Mouse (Mus musculus) olfactory bulb, adult 2 months (tissue): Measurements from ENCODE around the gene Gm21974. TPM values are rescaled to one million over a fixed set of nuclear protein-coding genes. Genes with fewer than 3 reads are reported as not detected.

Experiments used
- H3K27ac ChIP-seq: fragments of 200-500 bp; 2 replicates; pipeline ENCODE4 v1.5.1; 2012; ENCODE audit warnings: low read depth, low read length; ENCODE audit not compliant: insufficient read depth
- H3K4me1 ChIP-seq: fragments of 200-500 bp; 2 replicates; pipeline ENCODE4 v1.6.1; 2012; ENCODE audit warnings: low read length; ENCODE audit not compliant: control insufficient read depth, insufficient read depth
- H3K4me3 ChIP-seq: fragments of 200-500 bp; 2 replicates; pipeline ENCODE4 v1.5.1; 2012; ENCODE audit warnings: mild to moderate bottlenecking, low read depth, low read length, moderate library complexity; ENCODE audit not compliant: insufficient read depth
- CTCF ChIP-seq: fragments of 200-500 bp; IDR thresholded peaks from 2 replicates; pipeline ENCODE4 v1.5.1; 2012; ENCODE audit warnings: low read depth, mild to moderate bottlenecking, low read length, moderate library complexity; ENCODE audit not compliant: insufficient read depth
- POLR2A ChIP-seq: fragments of 200-500 bp; IDR thresholded peaks from 2 replicates; pipeline ENCODE4 v1.6.1; 2012; ENCODE audit warnings: mild to moderate bottlenecking, low read depth, low read length, moderate library complexity; ENCODE audit not compliant: insufficient read depth
- WGBS: fragments of 180-500 bp; shearing (Covaris S2); methylation state at CpG from one replicate; pipeline ENCODE4 v1.1.7; 2018; 5-methylcytosine and 5-hydroxymethylcytosine counted together
- polyA plus RNA-seq: library from polyadenylated mRNA; stranded (reverse); fragments of >200 nt; gene quantifications from 2 replicates; pipeline ENCODE4 v1.2.4, GENCODE M21; 2012; ENCODE audit warnings: low replicate concordance; ENCODE audit not compliant: missing spikeins, insufficient read depth, insufficient read length

Gene Gm21974
- polyA plus RNA-seq, 1 experiment, result not detected

DNA sequence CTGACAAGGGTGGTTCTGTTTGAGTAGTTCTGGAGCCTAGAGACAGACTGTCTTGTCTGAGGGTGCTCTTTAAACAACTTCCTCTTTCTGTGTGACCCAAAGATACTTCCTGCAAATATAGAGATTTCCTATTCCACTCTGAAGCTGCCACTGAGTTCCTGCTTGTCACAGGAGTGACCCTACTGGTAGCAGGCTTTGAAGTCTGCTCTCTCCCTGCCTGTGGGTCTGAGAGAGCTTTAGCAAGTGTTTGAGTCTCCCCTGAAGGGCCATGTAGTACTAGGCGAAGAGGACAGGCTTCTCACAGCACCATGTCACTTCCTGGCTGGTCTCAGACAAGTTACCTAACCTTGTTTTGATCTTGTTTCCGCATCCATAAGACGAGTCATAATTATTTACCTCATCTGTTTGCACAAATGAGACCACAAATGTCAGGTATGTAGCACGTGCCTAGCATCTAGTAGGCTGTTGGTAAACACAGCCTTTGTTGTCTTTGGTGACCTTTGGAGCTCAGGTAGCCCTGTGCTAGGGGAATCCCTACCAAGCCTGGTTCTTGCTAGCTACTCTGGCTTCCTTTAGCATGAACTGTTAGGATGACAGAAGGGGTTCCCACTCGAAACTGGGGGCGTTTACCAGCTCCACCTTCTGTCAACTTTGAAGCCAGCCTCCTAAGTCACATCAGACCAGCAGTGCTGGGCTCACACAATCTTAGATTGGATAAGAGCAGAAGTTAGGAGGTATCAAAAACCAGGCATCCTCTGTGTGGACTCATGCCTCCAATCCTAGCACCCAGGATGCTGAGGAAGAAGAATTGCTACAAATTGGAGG, 27.4 kb upstream of the Gm21974 start:
- TF ChIP-seq POLR2A (no peak), CTCF (no peak)
- Histone ChIP-seq H3K27ac (no peak overlapping the region), H3K4me3 (no peak overlapping the region), H3K4me1 (no peaks in the 10 kb centered on the region)
- WGBS, result 78% methylated on average over 6 of the region's 6 CpGs

DNA sequence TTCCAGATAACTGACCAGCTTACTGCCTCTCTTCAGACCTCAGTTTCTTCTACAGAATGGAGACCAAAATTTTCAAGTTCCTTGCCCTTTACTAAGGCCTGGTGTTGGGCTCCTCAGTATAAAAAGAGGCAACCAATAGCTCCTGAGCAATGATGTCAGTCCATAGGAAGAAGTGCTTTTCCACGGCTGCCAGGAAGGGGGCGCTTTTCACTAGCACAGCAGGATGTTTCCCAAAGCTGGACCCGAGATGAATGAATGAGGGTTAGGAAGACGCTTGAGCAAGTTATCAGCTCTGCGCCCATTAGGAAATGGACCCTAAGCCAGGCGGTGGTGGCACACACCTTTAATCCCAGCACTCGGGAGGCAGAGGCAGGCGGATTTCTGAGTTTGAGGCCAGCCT, 26.3 kb upstream of the Gm21974 start:
- Histone ChIP-seq H3K4me3 (no peak overlapping the region), H3K4me1 (no peaks in the 10 kb centered on the region), H3K27ac (no peak overlapping the region)
- no peak for TF ChIP-seq POLR2A
- no peak for TF ChIP-seq CTCF
- WGBS, result 62% methylated on average over 8 of the region's 8 CpGs

DNA sequence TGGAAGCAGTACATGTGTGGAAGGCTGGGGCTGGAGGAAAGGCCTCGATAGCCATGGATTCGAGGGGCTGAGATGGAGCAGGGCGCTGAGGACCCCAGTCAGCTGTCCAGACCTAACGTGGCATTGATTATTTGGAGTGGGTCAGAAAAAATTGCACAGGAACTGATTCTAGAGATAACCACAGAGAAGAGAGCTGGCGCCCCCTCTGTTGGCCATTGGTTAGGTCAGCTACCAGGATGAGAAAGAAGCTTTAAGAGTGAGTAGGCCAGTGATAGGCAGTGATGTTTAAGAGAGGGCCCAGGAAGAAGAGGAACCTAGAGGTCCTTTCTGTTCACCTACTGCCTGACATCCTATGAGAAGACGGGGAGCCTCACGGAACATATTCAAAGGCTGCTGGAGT, 24.0 kb upstream of the Gm21974 start:
- Histone ChIP-seq H3K27ac (no peak overlapping the region), H3K4me3 (no peak overlapping the region), H3K4me1 (no peaks in the 10 kb centered on the region)
- WGBS, result 76% methylated on average over 7 of the region's 7 CpGs
- TF ChIP-seq CTCF (no peak), POLR2A (no peak)

DNA sequence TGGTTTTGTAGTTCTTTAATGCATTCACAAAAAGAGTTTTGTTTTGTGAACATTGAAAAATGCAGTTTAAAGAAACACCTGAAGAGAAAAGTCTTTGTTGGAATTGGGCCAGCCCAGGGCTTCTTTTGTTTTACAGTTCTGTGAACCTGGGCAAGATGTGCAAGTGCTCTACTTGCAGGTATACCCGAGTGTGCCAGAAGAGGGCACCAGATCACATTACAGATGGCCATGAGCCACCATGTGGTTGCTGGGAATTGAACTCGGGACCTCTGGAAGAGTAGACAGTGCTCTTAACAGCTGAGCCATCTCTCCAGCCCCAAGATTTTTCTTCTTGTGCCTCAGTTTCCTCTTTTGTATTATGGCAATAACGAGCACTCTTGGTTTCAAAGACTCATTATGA, 22.9 kb upstream of the Gm21974 start:
- 55% methylated on average over 3 of the region's 3 CpGs for WGBS
- TF ChIP-seq CTCF (no peak), POLR2A (no peak)
- Histone ChIP-seq H3K27ac (no peak overlapping the region), H3K4me1 (no peaks in the 10 kb centered on the region; the same call in 1 of the 2 replicates), H3K4me3 (no peak overlapping the region)

DNA sequence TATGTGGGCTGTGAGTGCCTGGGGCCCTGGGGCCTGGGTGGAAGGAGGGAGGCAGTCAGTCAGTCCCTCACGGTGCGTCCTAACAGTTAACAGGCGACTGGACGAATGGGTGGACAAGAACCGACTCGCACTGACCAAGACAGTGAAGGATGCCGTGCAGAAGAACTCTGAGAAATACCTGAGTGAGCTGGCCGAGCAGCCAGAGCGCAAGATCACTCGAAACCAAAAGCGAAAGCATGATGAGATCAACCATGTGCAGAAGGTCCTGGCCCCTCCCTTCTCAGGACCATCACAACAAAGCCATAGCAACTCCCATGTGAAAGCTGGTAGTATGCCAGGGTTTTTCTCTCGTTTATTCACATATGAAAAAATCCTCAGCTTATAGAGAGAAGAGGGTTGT, 20.0 kb upstream of the Gm21974 start:
- Histone ChIP-seq H3K4me3 (no peak overlapping the region), H3K4me1 (no peaks in the 10 kb centered on the region; the same call in 1 of the 2 replicates), H3K27ac (no peak overlapping the region)
- WGBS, result 93% methylated on average over 12 of the region's 12 CpGs
- TF ChIP-seq POLR2A, result no peak
- no peak for TF ChIP-seq CTCF

DNA sequence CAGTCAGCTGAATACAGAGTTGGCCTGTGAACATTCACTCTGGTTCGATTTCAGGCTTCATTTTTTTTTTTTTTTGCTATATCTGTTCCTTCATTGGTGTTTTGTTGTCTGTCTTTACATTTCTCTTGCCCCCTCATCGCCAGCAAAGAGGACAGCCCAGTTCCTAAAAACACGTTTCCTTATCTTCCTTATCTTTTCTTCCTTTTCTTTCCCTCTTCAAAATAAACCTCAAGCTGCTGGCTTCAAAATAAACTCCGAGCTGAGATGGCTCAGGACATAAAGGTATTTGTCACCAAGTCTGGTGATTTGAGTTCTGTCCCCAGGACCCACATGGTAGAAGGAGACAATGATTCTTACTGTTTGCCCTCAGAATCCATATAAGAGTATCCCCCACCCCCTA, 17.7 kb upstream of the Gm21974 start:
- H3K27ac ChIP-seq, result no peak overlapping the region
- TF ChIP-seq CTCF (no peak), POLR2A (no peak)
- H3K4me3 ChIP-seq, result peak overlapping the region; percentile 68
- WGBS, result 25% methylated on average over 4 of the region's 4 CpGs
- H3K4me1 ChIP-seq, result no peaks in the 10 kb centered on the region; the same call in 1 of the 2 replicates

DNA sequence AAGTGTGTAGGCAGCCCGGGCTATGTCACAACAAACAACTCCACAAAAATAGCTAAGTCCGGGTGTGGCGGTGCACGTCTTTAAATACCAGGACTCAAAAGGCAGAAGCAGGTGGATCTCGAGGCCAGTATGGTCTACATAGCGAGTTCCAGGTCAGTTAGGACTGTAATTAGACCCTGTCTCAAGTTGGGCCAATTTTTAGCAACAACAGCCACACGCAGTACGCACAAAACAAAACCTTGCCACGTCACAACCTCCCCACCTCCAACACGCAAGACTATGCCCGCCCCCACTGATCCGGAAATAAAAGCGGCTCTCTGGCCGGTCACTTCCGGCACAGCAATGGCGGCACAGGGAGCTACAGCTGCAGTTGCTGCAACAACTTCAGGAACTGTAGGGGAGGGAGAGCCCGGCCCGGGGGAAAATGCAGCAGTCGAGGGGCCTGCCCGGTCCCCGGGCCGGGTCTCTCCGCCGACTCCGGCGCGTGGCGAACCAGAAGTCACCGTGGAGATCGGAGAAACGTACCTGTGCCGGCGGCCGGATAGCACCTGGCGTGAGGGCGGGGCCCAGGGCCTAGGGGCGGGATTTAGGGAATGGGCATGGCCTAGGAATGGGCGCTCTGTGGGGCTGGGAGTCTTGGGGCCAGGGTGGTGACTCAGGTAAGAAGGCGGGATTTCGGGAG, 17.1 kb upstream of the Gm21974 start, which contains the start of gene Kat8:
Gene Kat8 (plus strand): TSS at position 327 of the 682 bp plus-strand sequence.
- Histone ChIP-seq H3K4me1 (no peaks in the 10 kb centered on the region; the same call in 1 of the 2 replicates), H3K4me3 (peak within 1 kb of the TSS; percentile 68), H3K27ac (peak within 1 kb of the TSS; percentile 88)
- no peak for TF ChIP-seq CTCF
- TF ChIP-seq POLR2A, result peak; percentile 72
- under 1% methylated on average over 40 of the region's 40 CpGs for WGBS

DNA sequence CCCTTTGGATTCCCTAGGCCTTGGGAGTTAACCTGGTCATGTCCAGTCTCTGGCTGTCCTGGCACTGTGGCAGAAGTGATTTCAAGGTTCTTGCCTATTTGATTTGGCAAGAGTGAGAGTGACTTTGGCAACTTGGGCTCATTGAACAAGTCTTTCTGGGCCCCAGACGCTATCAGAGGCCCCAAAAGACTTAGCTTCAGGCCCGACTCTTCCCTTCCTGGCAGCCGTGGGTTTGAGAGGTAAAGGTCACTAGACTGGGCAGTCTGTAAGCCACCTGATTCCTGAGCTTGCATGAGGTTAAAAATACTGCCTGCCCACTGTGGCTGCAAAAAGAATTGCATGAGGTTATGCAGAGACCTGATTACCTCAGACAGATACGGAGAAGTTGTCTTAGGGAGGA, 13.4 kb upstream of the Gm21974 start:
- WGBS, result 90% methylated on average over 4 of the region's 4 CpGs
- H3K27ac ChIP-seq, result no peak overlapping the region
- TF ChIP-seq CTCF (no peak), POLR2A (no peak)

DNA sequence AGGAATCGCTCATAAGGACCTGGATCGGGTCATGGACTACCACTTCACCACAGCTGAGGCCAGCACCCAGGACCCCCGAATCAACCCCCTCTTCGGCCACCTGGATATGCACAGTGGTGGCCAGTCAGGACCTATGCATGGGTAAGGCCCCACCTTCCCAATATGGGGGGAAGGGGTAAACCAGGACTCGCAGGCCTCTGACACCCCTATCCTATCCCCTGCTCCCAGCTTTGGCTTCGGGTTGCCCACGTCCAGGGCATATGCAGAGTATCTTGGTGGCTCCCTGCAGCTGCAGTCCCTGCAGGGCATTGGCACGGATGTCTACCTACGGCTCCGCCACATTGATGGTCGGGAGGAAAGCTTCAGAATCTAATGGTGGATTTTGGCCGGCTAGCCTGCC, 12.7 kb upstream of the Gm21974 start:
- WGBS, result 91% methylated on average over 12 of the region's 12 CpGs
- Histone ChIP-seq H3K4me3 (no peak overlapping the region), H3K27ac (no peak overlapping the region), H3K4me1 (peaks cover 12% of the 10 kb centered on the region)
- TF ChIP-seq POLR2A, result no peak
- no peak for TF ChIP-seq CTCF

More for the DNA sequence above, 13.4 kb upstream of the Gm21974 start:
- H3K4me1 ChIP-seq, result peaks cover 12% of the 10 kb centered on the region
- no peak overlapping the region for H3K4me3 ChIP-seq
